Mouse (Mus musculus) embryonic facial prominence, embryonic 11.5 days (tissue): ENCODE results near the gene Etnk2. TPM values are rescaled to one million over a fixed set of nuclear protein-coding genes. Genes with fewer than 3 reads are reported as not detected.

Experiments used
- ATAC-seq: fragments of 200-750 bp; cut with Nextera tagmentation; replicated peaks from 2 replicates; pipeline ENCODE4 v1.8.0; 2017; ENCODE audit warnings: low read depth; ENCODE audit not compliant: insufficient number of reproducible peaks, low FRiP score, low TSS enrichment
- DNase-seq: peaks from one replicate; pipeline ENCODE4 v3.0.0-alpha.2; 2015; ENCODE audit warnings: low spot score
- H3K27ac ChIP-seq: fragments of 300-500 bp; sonication (generic); replicated peaks from 2 replicates; pipeline ENCODE4 v1.5.1; 2014; ENCODE audit warnings: mild to moderate bottlenecking, low read depth, low read length, control low read depth
- H3K27me3 ChIP-seq: fragments of 300-500 bp; sonication (generic); 2 replicates; pipeline ENCODE4 v1.6.1; 2014; ENCODE audit warnings: mild to moderate bottlenecking, low read length, moderate library complexity, mixed read lengths; ENCODE audit not compliant: control insufficient read depth, insufficient read depth
- H3K36me3 ChIP-seq: fragments of 300-500 bp; sonication (generic); replicated peaks from 2 replicates; pipeline ENCODE4 v1.6.1; 2014; ENCODE audit warnings: low read depth, mild to moderate bottlenecking, low read length, moderate library complexity, mixed read lengths; ENCODE audit not compliant: control insufficient read depth, insufficient read depth
- H3K4me1 ChIP-seq: fragments of 300-500 bp; sonication (generic); 2 replicates; pipeline ENCODE4 v1.6.1; 2014; ENCODE audit warnings: low read length, mixed read lengths; ENCODE audit not compliant: control insufficient read depth, insufficient read depth
- H3K4me2 ChIP-seq: fragments of 300-500 bp; sonication (generic); 2 replicates; pipeline ENCODE4 v1.6.1; 2014; ENCODE audit warnings: low read depth, mild to moderate bottlenecking, control low read depth, low read length, moderate library complexity
- H3K4me3 ChIP-seq: fragments of 300-500 bp; sonication (generic); 2 replicates; pipeline ENCODE4 v1.5.1; 2014; ENCODE audit warnings: low read depth, low read length, control low read depth
- H3K9ac ChIP-seq: fragments of 300-500 bp; sonication (generic); replicated peaks from 2 replicates; pipeline ENCODE4 v1.6.1; 2014; ENCODE audit warnings: mild to moderate bottlenecking, control low read depth, low read length
- H3K9me3 ChIP-seq: fragments of 300-500 bp; sonication (generic); replicated peaks from 2 replicates; pipeline ENCODE4 v1.6.1; 2016; ENCODE audit warnings: mild to moderate bottlenecking, low read length, inconsistent platforms, mixed read lengths; ENCODE audit not compliant: control insufficient read depth
- WGBS: fragments of 180-500 bp; shearing (Covaris S2); extraction: QIAGEN DNeasy Blood & Tissue Kit; methylation state at CpG from one replicate; pipeline ENCODE4 v1.1.7; 2014; 5-methylcytosine and 5-hydroxymethylcytosine counted together
- polyA plus RNA-seq: library from polyadenylated mRNA; unstranded; fragments of >200 nt; fragmentation: Nextera tagmentation; extraction: Ambion mirVana; gene quantifications from 2 replicates; pipeline ENCODE4 v1.2.1, GENCODE M21; 2014

Etnk2 gene
- polyA plus RNA-seq, 1 experiment from 2014 or later: 2.8 TPM

GRCm38 (mm10) chr1:133386209-133386608 lies 22.8 kb downstream of the Etnk2 start:
- H3K4me2 ChIP-seq: no peak overlapping the region

DNA sequence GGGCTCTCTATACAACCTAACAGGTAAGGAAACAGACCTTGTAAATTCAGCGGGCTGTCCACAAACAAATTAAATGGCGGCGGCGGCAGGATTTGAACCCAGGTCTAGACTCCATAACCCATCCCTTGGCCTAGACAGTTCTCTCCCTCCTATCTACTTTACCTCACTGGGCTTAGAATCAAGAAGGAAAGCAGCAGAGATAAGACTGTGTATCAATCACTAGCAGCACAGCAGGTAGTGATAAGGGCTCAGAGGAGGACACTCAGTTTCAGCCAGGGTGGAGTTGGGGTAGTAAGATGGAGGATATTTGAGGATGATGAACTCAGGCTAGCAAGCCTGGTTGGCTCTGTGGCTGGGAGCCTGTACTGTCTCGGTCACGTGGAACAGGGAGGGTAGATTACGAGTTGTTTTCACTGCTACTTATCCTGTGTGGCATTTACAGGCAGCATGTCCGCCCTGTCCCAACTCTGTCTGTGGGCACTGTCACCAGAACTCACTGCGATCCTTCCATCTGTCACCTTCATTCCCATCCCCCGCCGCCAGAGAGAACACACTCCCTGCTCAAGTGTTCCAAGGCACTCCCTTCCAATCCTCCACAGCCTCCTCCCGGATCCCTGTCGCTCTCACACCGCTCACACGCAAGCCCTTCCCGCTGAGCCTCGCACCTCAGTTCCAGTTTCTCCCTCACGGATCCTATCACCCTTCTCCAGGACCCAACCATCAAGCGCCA lies 24.3 kb downstream of the Etnk2 start:
- Histone ChIP-seq H3K4me1 (no peaks in the 10 kb centered on the region), H3K27ac (no peak overlapping the region), H3K27me3 (no peaks in the 10 kb centered on the region), H3K4me2 (no peak overlapping the region), H3K9me3 (no peaks in the 10 kb centered on the region), H3K9ac (no peak overlapping the region), H3K4me3 (no peak overlapping the region), H3K36me3 (peaks cover 4% of the 10 kb centered on the region; the same call in 1 of the 2 replicates)
- ATAC-seq: no peak
- DNase-seq: no peak
- WGBS: 68% methylated on average over 19 of the region's 19 CpGs

More at GRCm38 (mm10) chr1:133386209-133386608, 22.8 kb downstream of the Etnk2 start:
- ATAC-seq (no peak), DNase-seq (no peak)
- no peak overlapping the region for H3K4me3 ChIP-seq
- no peaks in the 10 kb centered on the region for H3K27me3 ChIP-seq
- 0 out of 2 replicates have a peak overlapping the region, but pooled peaks have one; percentile 0 for H3K27ac ChIP-seq
- peak overlapping the region; percentile 22 for H3K9ac ChIP-seq
- WGBS: 42% methylated on average over 11 of the region's 11 CpGs
- no peaks in the 10 kb centered on the region for H3K9me3 ChIP-seq
- H3K4me1 ChIP-seq: no peaks in the 10 kb centered on the region
- peaks cover 4% of the 10 kb centered on the region; the same call in 1 of the 2 replicates for H3K36me3 ChIP-seq

GRCm38 (mm10) chr1:133394702-133395101 lies 31.3 kb downstream of the Etnk2 start:
- Histone ChIP-seq H3K9me3 (no peaks in the 10 kb centered on the region), H3K4me2 (no peak overlapping the region), H3K4me1 (no peaks in the 10 kb centered on the region), H3K36me3 (peaks cover 4% of the 10 kb centered on the region; the same call in 1 of the 2 replicates), H3K27ac (no peak overlapping the region), H3K27me3 (no peaks in the 10 kb centered on the region), H3K4me3 (no peak overlapping the region), H3K9ac (no peak overlapping the region)
- WGBS: 72% methylated on average over 4 of the region's 4 CpGs
- DNase-seq: no peak
- no peak for ATAC-seq

GRCm38 (mm10) chr1:133396693-133397092 lies 33.3 kb downstream of the Etnk2 start:
- WGBS: 85% methylated on average over 5 of the region's 5 CpGs
- no peak overlapping the region for H3K27ac ChIP-seq

GRCm38 (mm10) chr1:133397094-133397482 lies 33.7 kb downstream of the Etnk2 start:
- H3K4me3 ChIP-seq: no peak overlapping the region
- H3K27ac ChIP-seq: no peak overlapping the region
- no peaks in the 10 kb centered on the region; the same call in 1 of the 2 replicates for H3K36me3 ChIP-seq
- ATAC-seq (no peak), DNase-seq (no peak)
- no peaks in the 10 kb centered on the region for H3K27me3 ChIP-seq
- no peaks in the 10 kb centered on the region for H3K4me1 ChIP-seq
- WGBS: 72% methylated on average over 5 of the region's 5 CpGs
- H3K9ac ChIP-seq: peak overlapping the region; percentile 25; the same call in 1 of the 2 replicates
- H3K4me2 ChIP-seq: no peak overlapping the region
- H3K9me3 ChIP-seq: no peaks in the 10 kb centered on the region

More at GRCm38 (mm10) chr1:133396693-133397092, 33.3 kb downstream of the Etnk2 start:
- H3K36me3 ChIP-seq: no peaks in the 10 kb centered on the region; the same call in 1 of the 2 replicates
- ATAC-seq (no peak), DNase-seq (no peak)
- H3K4me2 ChIP-seq: no peak overlapping the region
- no peaks in the 10 kb centered on the region for H3K27me3 ChIP-seq
- H3K9me3 ChIP-seq: no peaks in the 10 kb centered on the region
- H3K9ac ChIP-seq: no peak overlapping the region
- no peak overlapping the region for H3K4me3 ChIP-seq
- H3K4me1 ChIP-seq: no peaks in the 10 kb centered on the region

DNA sequence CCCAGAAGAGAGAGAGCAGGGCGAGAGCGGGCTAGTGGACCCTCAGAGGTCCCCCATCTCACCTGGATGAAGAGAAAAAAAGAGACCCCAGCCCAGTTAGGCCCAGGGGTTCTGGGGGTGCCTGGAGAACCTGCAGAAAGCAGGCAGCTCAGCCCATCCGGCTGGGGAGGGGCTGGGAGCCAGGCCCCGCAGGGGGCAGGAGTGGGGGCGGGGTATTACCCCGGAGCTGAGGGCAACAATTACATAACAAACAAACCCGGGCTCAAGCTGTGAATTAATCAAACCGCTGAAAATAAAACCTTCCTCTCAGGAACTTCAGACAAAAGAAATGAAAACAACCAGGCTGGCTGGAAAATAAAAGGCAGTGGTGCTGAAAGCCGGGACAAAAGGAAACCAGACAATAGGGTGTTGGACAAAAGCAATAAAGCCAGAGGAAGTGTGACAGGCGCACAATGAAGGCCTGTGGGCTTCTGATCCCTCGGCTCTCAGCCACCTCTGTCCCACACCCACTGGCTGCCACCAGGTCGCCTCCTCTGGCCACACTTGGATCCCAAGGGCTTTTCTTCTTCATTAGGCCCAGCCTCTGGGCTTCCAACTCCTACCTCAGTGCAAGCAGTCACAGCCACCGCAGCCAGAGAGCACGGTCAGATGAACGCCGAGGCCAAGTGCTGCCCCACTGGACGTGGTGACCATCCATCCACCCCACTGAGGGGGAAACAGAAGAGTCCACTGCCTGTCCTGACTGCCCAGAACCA lies 34.3 kb downstream of the Etnk2 start:
- H3K4me2 ChIP-seq: 0 out of 2 replicates have a peak overlapping the region, but pooled peaks have one; percentile 2
- H3K4me3 ChIP-seq: no peak overlapping the region
- peak overlapping the region; percentile 46 for H3K9ac ChIP-seq
- DNase-seq (peak; percentile 54), ATAC-seq (peak; percentile 60)
- H3K4me1 ChIP-seq: no peaks in the 10 kb centered on the region
- H3K36me3 ChIP-seq: no peaks in the 10 kb centered on the region; the same call in 1 of the 2 replicates
- no peaks in the 10 kb centered on the region for H3K27me3 ChIP-seq
- H3K9me3 ChIP-seq: no peaks in the 10 kb centered on the region
- peak overlapping the region; percentile 48 for H3K27ac ChIP-seq
- 14% methylated on average over 17 of the region's 17 CpGs for WGBS

DNA sequence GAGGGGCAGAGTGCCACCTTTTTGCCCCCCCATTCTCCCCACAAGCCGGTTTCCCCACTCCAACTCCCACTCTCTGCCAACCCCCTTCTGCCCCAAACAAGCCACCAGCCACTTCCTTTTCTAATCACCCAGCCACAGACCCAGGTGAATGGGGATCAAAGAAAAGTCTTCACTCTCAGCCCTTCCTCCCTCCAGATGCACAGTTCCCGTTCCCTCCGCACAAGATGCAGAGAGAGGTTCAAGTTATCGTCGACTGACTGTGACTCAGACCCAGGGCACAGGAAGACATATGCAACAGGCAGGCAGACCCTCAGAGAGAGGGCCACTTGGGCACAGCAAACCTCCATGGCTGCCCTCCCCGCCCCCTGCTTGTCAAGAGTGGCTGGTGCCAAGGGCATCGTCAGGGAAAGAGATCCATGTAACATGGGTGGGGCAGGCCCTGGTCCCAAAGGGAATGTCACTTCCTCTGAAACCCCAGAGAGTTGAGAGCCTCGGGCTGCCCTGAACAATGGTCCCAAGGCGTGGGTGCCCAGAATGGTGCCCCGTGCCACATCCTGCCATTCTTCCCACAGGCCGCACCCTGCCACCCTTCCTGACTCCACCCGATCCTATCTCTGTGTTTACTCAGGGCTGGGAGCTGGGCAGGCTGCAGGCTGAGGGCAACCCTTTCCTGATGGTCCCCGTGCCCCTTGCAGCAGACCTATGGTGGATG lies 36.8 kb downstream of the Etnk2 start:
- Histone ChIP-seq H3K4me3 (no peak overlapping the region), H3K4me2 (no peak overlapping the region), H3K27me3 (no peaks in the 10 kb centered on the region), H3K9me3 (no peaks in the 10 kb centered on the region), H3K9ac (no peak overlapping the region), H3K36me3 (no peaks in the 10 kb centered on the region), H3K27ac (no peak overlapping the region), H3K4me1 (no peaks in the 10 kb centered on the region)
- DNase-seq (no peak), ATAC-seq (no peak)
- WGBS: 73% methylated on average over 13 of the region's 13 CpGs
